Mouse (Mus musculus) brain, embryonic 14.5 days (tissue): ENCODE measurements at regions not wholly inside any gene's neighbourhood (a gene's known extent, or its start where the extent isn't known, plus 50 kb on each side); places are given as distances from the start of the nearest gene placed in this dataset.

ENCODE experiments used
- DNase-seq: peaks from one replicate; pipeline ENCODE4 v3.0.0-alpha.2; 2011; ENCODE audit warnings: low read depth
- CTCF ChIP-seq: fragments of 200-500 bp; IDR thresholded peaks from 2 replicates; pipeline ENCODE4 v1.5.1; 2012; ENCODE audit warnings: inconsistent platforms, mild to moderate bottlenecking, moderate library complexity, borderline replicate concordance; ENCODE audit not compliant: insufficient read depth, insufficient read length; ENCODE audit errors: extremely low read depth
- POLR2A ChIP-seq: fragments of 200-500 bp; IDR thresholded peaks from 2 replicates; pipeline ENCODE4 v1.6.1; 2012; ENCODE audit warnings: mild to moderate bottlenecking, inconsistent platforms, borderline replicate concordance; ENCODE audit not compliant: poor library complexity, insufficient read depth, insufficient read length, severe bottlenecking; ENCODE audit errors: extremely low read depth

GRCm38 (mm10) chr17:64454736-64455135 lies 123.0 kb upstream of the Pja2 start:
- no peak for TF ChIP-seq CTCF
- no peak for TF ChIP-seq POLR2A
- DNase-seq: no peak

GRCm38 (mm10) chr17:64466273-64466672 lies 134.3 kb upstream of the Man2a1 start:
- DNase-seq: no peak
- TF ChIP-seq CTCF (no peak), POLR2A (no peak)

GRCm38 (mm10) chr17:64466746-64467145 lies 133.8 kb upstream of the Man2a1 start:
- no peak for DNase-seq
- TF ChIP-seq CTCF (no peak), POLR2A (no peak)

- no peak for DNase-seq
- TF ChIP-seq POLR2A (no peak), CTCF (no peak)
Measured at GRCm38 (mm10) chr17:64467297-64467696, 133.2 kb upstream of the Man2a1 start.

- DNase-seq: peak; percentile 55
- TF ChIP-seq CTCF (no peak), POLR2A (no peak)
Measured at GRCm38 (mm10) chr17:64469754-64470400, 130.7 kb upstream of the Man2a1 start.

- DNase-seq: peak; percentile 76
- TF ChIP-seq POLR2A (no peak), CTCF (no peak)
Measured at GRCm38 (mm10) chr17:64480607-64481038, 119.9 kb upstream of the Man2a1 start.

GRCm38 (mm10) chr17:64484835-64485234 lies 115.7 kb upstream of the Man2a1 start:
- TF ChIP-seq CTCF: no peak
- no peak for TF ChIP-seq POLR2A
- no peak for DNase-seq

- no peak for DNase-seq
- TF ChIP-seq CTCF (no peak), POLR2A (no peak)
Measured at GRCm38 (mm10) chr17:64489769-64490335, 110.7 kb upstream of the Man2a1 start.

GRCm38 (mm10) chr17:64490664-64491063 lies 109.9 kb upstream of the Man2a1 start:
- DNase-seq: peak; percentile 82
- TF ChIP-seq POLR2A: no peak
- TF ChIP-seq CTCF: no peak

- TF ChIP-seq POLR2A (no peak), CTCF (no peak)
- DNase-seq: no peak
Measured at GRCm38 (mm10) chr17:64491922-64492353, 108.6 kb upstream of the Man2a1 start.

GRCm38 (mm10) chr17:64492614-64493269 lies 107.8 kb upstream of the Man2a1 start:
- TF ChIP-seq CTCF (peak; percentile 42; the same call in 1 of the 2 replicates), POLR2A (no peak)
- DNase-seq: no peak
